Mouse (Mus musculus): ENCODE results near the gene Gtf2a1.
"Not testable (repeated sequence)": the region's sequence is repeated elsewhere in the genome, so short reads cannot be mapped to it uniquely, and the experiment has no call there.

The Gtf2a1 gene

GRCm38 (mm10) chr12:91582362-91583002, 7.8 kb downstream of the Gtf2a1 start:
- no peak for DNase-seq (ENCODE audit: extremely low read depth, insufficient read length, low spot score)

GRCm38 (mm10) chr12:91581204-91582070, 8.8 kb downstream of the Gtf2a1 start:
- DNase-seq (ENCODE audit: extremely low read depth, insufficient read length, low spot score): no peak

DNA sequence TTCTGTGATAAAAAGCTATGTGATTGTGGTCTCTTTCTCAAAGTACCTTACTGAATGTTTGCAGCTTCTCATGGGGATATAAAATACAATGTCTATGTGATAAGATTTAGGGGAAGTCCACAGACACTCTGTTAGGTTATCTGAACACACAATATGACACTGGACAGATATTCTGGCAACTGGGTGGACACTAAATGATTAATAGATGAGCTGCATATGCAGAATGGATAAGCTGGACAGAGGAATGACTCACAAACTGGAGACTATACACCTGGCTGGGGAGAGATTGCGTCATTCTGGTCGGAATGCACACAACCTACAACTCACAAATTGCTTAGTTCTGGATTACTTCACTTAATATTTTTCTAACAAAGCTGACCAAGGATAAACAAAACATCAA, 10.6 kb downstream of the Gtf2a1 start:
- no peak for DNase-seq (ENCODE audit: extremely low read depth, insufficient read length, low spot score)

DNA sequence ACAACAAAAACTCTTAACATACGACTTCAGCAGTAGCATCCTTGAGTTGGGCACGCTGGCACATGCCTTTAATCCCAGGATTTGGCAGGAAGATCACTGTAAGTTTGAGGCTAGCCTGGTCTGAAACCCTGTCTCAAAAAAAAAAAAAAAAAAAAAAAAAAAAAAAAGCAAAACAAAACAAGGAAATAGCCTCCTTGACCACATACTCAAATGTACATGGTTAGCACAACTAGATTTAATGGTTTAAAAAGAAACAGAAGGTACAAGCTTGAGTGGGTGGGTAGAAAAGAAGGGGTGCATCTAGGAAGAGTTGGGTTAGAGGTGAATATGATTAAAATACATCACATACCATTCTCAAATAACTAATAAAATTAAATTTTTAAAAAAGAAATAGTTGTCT, 18.6 kb downstream of the Gtf2a1 start:
- no peak for DNase-seq (ENCODE audit: extremely low read depth, insufficient read length, low spot score)

DNA sequence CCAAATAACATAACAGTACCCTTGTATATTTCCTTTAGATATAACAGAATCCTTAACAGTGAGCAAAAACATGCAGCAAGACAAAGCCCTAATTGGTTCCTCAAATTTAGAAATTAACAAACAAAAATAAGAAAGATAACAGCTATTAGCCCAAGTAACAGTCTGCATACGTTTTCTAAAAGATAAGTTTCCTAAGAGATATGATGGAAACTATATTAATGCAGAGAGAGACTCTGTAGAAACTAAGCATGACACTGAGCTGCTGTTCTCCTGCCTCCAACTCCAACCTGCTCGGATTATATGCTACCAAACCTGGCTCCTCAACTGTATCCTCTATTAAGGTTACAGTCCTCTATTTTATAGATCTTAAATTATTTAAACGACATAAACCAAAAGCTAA, 21.0 kb downstream of the Gtf2a1 start:
- no peak for DNase-seq (ENCODE audit: extremely low read depth, insufficient read length, low spot score)

DNA sequence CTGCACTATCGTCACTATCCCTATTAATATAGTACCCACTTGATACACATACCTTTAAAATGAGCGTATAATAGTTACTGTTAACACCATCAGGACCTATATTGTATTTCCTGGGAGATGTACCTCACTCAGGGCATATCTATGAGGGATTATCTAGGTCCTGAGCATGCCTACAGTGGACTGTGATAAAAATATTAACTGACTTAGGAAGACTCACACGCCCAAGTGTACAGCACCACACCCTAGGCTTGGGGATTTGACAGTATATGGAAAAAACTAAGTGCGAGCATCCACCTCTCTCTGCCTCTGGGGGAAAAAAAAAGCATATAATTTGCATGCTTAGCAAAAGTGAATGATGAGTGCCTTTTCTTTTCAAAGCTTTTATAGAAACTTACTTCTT, 23.1 kb downstream of the Gtf2a1 start:
- no peak for DNase-seq (ENCODE audit: extremely low read depth, insufficient read length, low spot score)

DNA sequence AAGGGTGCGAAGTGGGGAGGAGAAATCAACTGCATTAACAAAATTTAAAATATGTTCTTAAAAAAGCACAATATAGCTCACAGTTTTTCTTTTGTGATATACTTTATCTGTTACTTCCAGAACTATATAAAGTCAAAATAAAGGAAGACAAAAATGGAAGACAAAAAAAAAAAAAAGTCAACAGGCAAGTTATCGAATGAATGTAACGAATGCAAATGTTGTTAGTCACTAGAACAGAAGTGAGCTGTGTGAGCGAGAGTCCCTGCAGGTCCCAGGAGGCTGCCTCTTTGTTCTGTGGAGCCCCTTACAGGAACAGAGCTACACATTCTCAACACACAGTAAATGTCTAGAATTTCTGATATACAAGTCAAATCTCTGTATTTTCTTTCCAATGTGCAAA, 32.1 kb downstream of the Gtf2a1 start:
- DNase-seq (ENCODE audit: extremely low read depth, insufficient read length, low spot score): not testable (repeated sequence)

DNA sequence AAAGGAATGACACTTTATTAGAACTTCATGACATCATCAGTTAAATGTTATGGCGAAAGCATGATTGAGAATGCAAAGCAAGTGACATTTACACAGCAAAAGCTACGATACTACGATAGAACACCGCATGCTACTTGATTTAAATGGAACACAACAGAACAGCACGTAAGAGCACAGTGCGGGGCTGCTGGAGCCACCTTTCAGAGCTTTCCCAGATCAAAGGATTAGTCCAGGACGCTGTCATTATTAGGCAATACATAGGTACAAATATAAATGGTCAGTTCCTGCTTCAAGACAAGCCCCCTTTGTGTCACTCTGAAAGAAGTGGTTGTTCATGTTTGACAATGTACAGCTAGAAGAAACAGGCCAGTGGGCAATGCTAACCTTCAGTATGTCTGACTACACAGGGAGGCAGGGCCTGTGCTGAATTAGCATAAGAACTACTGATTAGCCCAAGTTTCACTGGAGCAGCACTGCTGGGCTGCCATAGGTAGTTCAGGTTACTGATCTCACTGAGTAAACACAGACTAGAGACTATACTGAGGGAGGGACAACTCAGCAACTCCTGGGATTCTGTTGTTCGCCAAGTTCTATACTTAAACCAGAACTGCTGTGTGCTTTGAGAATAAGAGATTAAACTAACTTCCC, 32.8 kb downstream of the Gtf2a1 start:
- DNase-seq (ENCODE audit: extremely low read depth, insufficient read length, low spot score): not testable (repeated sequence)

GRCm38 (mm10) chr12:91551773-91552526, 38.3 kb downstream of the Gtf2a1 start:
- no peak for DNase-seq (ENCODE audit: extremely low read depth, insufficient read length, low spot score)

GRCm38 (mm10) chr12:91549471-91549870, 40.8 kb downstream of the Gtf2a1 start:
- DNase-seq (ENCODE audit: extremely low read depth, insufficient read length, low spot score): no peak

GRCm38 (mm10) chr12:91540202-91540601, 50.1 kb downstream of the Gtf2a1 start:
- DNase-seq (ENCODE audit: extremely low read depth, insufficient read length, low spot score): no peak

DNA sequence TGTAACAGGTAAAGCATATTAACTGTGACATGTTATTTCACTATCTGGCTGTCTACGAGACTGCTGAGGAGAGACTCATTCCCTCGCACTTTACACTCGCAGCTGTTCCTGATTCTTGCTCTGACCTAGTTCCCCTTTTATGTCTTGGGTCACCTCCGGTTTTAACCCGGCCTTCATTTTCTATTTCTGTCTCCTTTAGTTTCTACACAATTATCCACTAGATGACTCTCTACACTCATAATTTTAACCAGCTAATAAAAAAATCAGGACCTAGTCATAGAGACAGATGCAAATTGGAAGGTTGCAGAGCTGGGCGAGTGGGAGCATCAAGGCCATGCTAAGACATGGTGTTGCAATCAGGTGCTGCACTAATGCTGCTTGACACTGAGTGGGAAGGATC, 55.8 kb downstream of the Gtf2a1 start:
- no peak for DNase-seq (ENCODE audit: extremely low read depth, insufficient read length, low spot score)

GRCm38 (mm10) chr12:91523626-91524025, 66.7 kb downstream of the Gtf2a1 start:
- no peak for DNase-seq (ENCODE audit: extremely low read depth, insufficient read length, low spot score)

DNA sequence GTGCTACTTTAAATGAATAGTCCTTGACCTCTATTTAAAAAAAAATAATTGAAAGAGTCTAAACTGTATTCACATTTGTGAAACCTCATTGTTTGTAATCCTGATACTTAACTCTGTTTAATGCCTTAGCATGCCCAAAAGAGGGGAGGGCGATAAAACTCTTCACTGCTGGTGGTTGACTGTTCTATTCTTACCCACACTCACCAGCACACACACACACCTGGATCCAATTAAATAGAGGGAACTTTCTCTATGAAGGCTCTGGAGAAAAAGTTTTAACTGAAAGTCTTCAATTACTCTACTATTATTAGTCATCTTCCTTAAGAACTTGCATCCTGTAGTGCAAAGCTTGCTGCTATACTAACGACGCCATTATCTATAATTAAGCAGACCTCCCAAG, 72.5 kb downstream of the Gtf2a1 start:
- DNase-seq (ENCODE audit: extremely low read depth, insufficient read length, low spot score): no peak

DNA sequence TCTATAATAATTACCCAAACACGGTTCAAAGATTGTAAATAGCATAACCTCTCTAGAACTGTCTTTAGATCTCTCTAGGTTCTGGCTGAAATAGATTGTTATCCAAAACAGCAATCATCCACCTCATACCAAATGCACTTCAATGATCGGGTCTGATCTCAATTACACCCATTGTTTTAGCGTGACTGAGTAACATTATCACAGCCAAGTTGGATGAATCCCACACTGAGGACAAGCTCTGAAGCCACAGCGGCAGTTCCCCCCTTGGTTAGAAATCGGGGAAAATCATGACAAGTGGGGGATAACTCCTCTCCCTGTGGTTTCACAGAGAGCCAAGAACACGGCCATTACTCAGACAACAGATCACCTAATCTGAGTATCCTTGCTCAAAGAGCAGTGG, 76.3 kb downstream of the Gtf2a1 start:
- DNase-seq (ENCODE audit: extremely low read depth, insufficient read length, low spot score): no peak

DNA sequence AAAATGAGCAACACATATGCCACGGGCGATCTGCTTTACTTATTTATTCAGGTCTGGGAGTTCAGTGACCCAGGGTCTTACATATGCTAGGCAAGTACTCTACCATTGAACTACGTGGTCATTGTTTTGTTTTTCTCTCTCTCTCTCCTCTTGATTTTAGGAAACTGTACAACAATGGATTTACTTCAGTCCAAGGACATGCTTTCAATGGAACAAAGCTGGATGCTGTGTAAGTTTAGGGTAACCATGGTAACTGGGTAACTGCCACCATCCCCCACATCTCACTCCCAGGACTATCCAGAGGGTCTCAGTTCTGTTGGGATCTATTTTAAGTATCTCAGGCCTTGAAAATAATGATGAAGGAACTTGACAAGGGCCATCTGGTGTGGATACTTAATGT, 78.5 kb downstream of the Gtf2a1 start:
- DNase-seq (ENCODE audit: extremely low read depth, insufficient read length, low spot score): no peak

All from 3134 (cell line).